Mouse (Mus musculus): ENCODE measurements at regions not wholly inside any gene's neighbourhood (a gene's known extent, or its start where the extent isn't known, plus 50 kb on each side); places are given as distances from the start of the nearest gene placed in this dataset.

- no peak for TF ChIP-seq UBTF (IDR thresholded peaks at IDR 0.05; ENCODE audit: low read depth, low read length)
- TF ChIP-seq POLR2A (IDR thresholded peaks at IDR 0.05; ENCODE audit: low read depth, low read length), result no peak
- TF ChIP-seq CHD2 (IDR thresholded peaks at IDR 0.05; ENCODE audit: low read length), result no peak
- no peak for TF ChIP-seq EP300 (IDR thresholded peaks at IDR 0.05; ENCODE audit: low read length)
- no peak for TF ChIP-seq NELFE (IDR thresholded peaks at IDR 0.05; ENCODE audit: low read depth, low read length)
- TF ChIP-seq CTCF (conservative IDR thresholded peaks at IDR 0.05 in 1 of 2, IDR thresholded peaks at IDR 0.05 in 1 of 2; ENCODE audit: low read depth in 2 of 2, low read length in 2 of 2), result no peak
- TF ChIP-seq E2F4 (IDR thresholded peaks at IDR 0.05; ENCODE audit: insufficient replicate concordance, low read depth, low read length), result no peak
- no peak for TF ChIP-seq GABPA (IDR thresholded peaks at IDR 0.05; ENCODE audit: insufficient replicate concordance, low read depth, low read length)
- no peak for TF ChIP-seq USF2 (conservative IDR thresholded peaks at IDR 0.05; ENCODE audit: low read depth, low read length)
- TF ChIP-seq SMC3 (IDR thresholded peaks at IDR 0.05; ENCODE audit: low read depth, low read length), result no peak
- no peak for TF ChIP-seq TBP (conservative IDR thresholded peaks at IDR 0.05; ENCODE audit: low read depth, low read length)
- TF ChIP-seq MEF2A (IDR thresholded peaks at IDR 0.05; ENCODE audit: borderline replicate concordance, low read depth, low read length), result no peak
These were observed 136.5 kb downstream of the Gpat3 start for GRCm38 (mm10) chr5:100981849-100982572.

Measured in CH12.LX (cell line).